In the genomic region with DNA sequence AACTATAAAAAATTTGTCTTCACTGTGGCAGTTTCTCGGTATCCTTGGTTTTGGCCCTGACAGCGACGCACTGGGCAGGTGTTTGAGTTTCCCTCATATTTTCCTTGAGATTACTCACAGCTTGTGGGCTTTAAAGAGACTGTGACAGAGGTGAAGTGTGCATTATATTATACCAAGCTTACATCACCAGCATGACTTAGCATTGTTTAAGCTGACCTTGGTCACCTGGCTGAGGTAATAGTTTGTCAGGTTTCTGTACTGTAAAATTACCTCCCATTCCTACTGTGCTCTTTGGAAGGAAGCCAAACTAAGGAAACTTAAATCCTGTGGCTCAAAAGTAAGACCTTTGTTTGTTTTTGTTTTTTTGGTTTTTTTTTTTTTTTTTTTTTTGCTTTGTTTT, we compare ENCODE assay signal across 8 mouse cellular contexts.
DNase-seq lines count a peak whose midpoint lies in the region; ATAC-seq and TF ChIP-seq lines count a peak whose summit lies in the region.

No protein-coding gene starts in this region.

- 52% methylated on average over 3 of the region's 3 CpGs for WGBS in liver, embryonic 13.5 days (ENCODE audit: insufficient replicate concordance)
- 32% methylated on average over 3 of the region's 3 CpGs for WGBS in stomach, postnatal 0 days

- no peaks in the 10 kb centered on the region for H3K9me3 ChIP-seq in megakaryocyte, embryonic 14.5 days
- H3K9me3 ChIP-seq in liver, embryonic 13.5 days (replicated peaks), result no peaks in the 10 kb centered on the region
- H3K9me3 ChIP-seq in stomach, postnatal 0 days (ENCODE audit: control insufficient read depth, low read length), result no peaks in the 10 kb centered on the region

- peak overlapping the region; percentile 89 for H3K4me2 ChIP-seq in liver, embryonic 13.5 days
- peak overlapping the region; percentile 69; the same call in 1 of the 2 replicates for H3K4me2 ChIP-seq in stomach, postnatal 0 days (replicated peaks; ENCODE audit: low read depth)

- H3K36me3 ChIP-seq in megakaryocyte, embryonic 14.5 days (replicated peaks; ENCODE audit: low read length), result peaks cover 26% of the 10 kb centered on the region
- 0 out of 2 replicates have a peak, but pooled peaks cover 8% of the 10 kb centered on the region for H3K36me3 ChIP-seq in liver, embryonic 13.5 days
- no peaks in the 10 kb centered on the region; the same call in 1 of the 2 replicates for H3K36me3 ChIP-seq in stomach, postnatal 0 days (ENCODE audit: control insufficient read depth, insufficient read depth, low read length)

- no peaks in the 10 kb centered on the region for H3K27me3 ChIP-seq in megakaryocyte, embryonic 14.5 days (replicated peaks)
- no peaks in the 10 kb centered on the region for H3K27me3 ChIP-seq in liver, embryonic 13.5 days
- no peaks in the 10 kb centered on the region for H3K27me3 ChIP-seq in stomach, postnatal 0 days (ENCODE audit: control insufficient read depth, insufficient read depth, low read length)

- no peak for TF ChIP-seq EP300 in stomach, postnatal 0 days (optimal IDR thresholded peaks at IDR 0.05)

- peak overlapping the region; percentile 98 for H3K27ac ChIP-seq in liver, embryonic 13.5 days
- peak overlapping the region; percentile 61 for H3K27ac ChIP-seq in stomach, postnatal 0 days (replicated peaks)

- no peak for TF ChIP-seq CTCF in stomach, postnatal 0 days (IDR thresholded peaks at IDR 0.05; ENCODE audit: low read depth)

- H3K4me1 ChIP-seq in megakaryocyte, embryonic 14.5 days, result peaks cover 48% of the 10 kb centered on the region
- H3K4me1 ChIP-seq in liver, embryonic 13.5 days (replicated peaks), result peaks cover 62% of the 10 kb centered on the region
- H3K4me1 ChIP-seq in stomach, postnatal 0 days (replicated peaks; ENCODE audit: control insufficient read depth, insufficient read depth), result peaks cover 2% of the 10 kb centered on the region

- H3K4me3 ChIP-seq in megakaryocyte, embryonic 14.5 days (replicated peaks), result peak overlapping the region; percentile 43
- peak overlapping the region; percentile 68; the same call in 1 of the 2 replicates for H3K4me3 ChIP-seq in liver, embryonic 13.5 days (replicated peaks)
- H3K4me3 ChIP-seq in stomach, postnatal 0 days (ENCODE audit: low read depth, low read length), result peak overlapping the region; percentile 56; the same call in 1 of the 2 replicates

- DNase-seq in cerebellum, adult 9-10 months, result peak; percentile 52
- no peak for DNase-seq in liver, embryonic 13.5 days
- DNase-seq in stomach, postnatal 0 days (ENCODE audit: low spot score), result peak; percentile 56
- no peak for DNase-seq in adrenal gland, postnatal 14 days
- DNase-seq in gastrocnemius, postnatal 10 days, result no peak

- H3K9ac ChIP-seq in liver, embryonic 13.5 days, result peak overlapping the region; percentile 86
- no peak overlapping the region for H3K9ac ChIP-seq in stomach, postnatal 0 days (ENCODE audit: low read length)

- ATAC-seq in cerebellum, adult (ENCODE audit: insufficient number of reproducible peaks, low FRiP score, low TSS enrichment), result no peak
- ATAC-seq in megakaryocyte, adult 5-6 weeks (ENCODE audit: poor library complexity, severe bottlenecking), result no peak
- no peak for ATAC-seq in liver, embryonic 13.5 days (ENCODE audit: low read depth)
- ATAC-seq in stomach, postnatal 0 days (ENCODE audit: low FRiP score, low TSS enrichment), result peak; percentile 76

Comparison
In these comparisons a context has a peak if more than half of its experiments do, and no peak if none do; other contexts are left out.
1. DNase-seq: peak in cerebellum, adult 9-10 months (single experiment) and stomach, postnatal 0 days (single experiment); none in liver, embryonic 13.5 days (single experiment), adrenal gland, postnatal 14 days (single experiment) and gastrocnemius, postnatal 10 days (single experiment).
2. Peak in every context shown above with its lines, with median percentiles within 50 percentile points of each other: H3K4me3 ChIP-seq.